Comparison of ENCODE assay signal across 9 mouse cellular contexts in genomic region chr4:32357996-32358600, GRCm38 (mm10).
DNase-seq lines count a peak whose midpoint lies in the region; ATAC-seq and TF ChIP-seq lines count a peak whose summit lies in the region.
"Had no signal": no experiment of that assay in that cellular context is flagged by ENCODE, and none has a peak within 500 bp of the region (broad histone marks: within the 10 kb centered on the region; RNA-seq: fewer than 3 reads in every experiment).

No protein-coding gene starts in this region.

- H3K4me1 ChIP-seq in neural tube, embryonic 11.5 days (ENCODE audit: control insufficient read depth, insufficient read depth, low read length): peaks cover 27% of the 10 kb centered on the region
- H3K4me1 ChIP-seq in limb, embryonic 14.5 days (ENCODE audit: control insufficient read depth, insufficient read depth, low read length): peaks cover 38% of the 10 kb centered on the region
- peaks cover 3% of the 10 kb centered on the region; the same call in 1 of the 2 replicates for H3K4me1 ChIP-seq in stomach, embryonic 16.5 days (ENCODE audit: control insufficient read depth, insufficient read depth, low read length)

- WGBS in neural tube, embryonic 11.5 days: 64% methylated on average over 12 of the region's 12 CpGs
- WGBS in limb, embryonic 14.5 days: 61% methylated on average over 12 of the region's 12 CpGs
- WGBS in stomach, embryonic 16.5 days: 64% methylated on average over 12 of the region's 12 CpGs

- no peaks in the 10 kb centered on the region for H3K9me3 ChIP-seq in neural tube, embryonic 11.5 days (ENCODE audit: control insufficient read depth, low read length)
- H3K9me3 ChIP-seq in limb, embryonic 14.5 days (ENCODE audit: control insufficient read depth, low read length): no peaks in the 10 kb centered on the region
- H3K9me3 ChIP-seq in stomach, embryonic 16.5 days (replicated peaks; ENCODE audit: control insufficient read depth, low read length): no peaks in the 10 kb centered on the region

- H3K36me3 ChIP-seq in neural tube, embryonic 11.5 days (ENCODE audit: control insufficient read depth, insufficient read depth, low read length): no peaks in the 10 kb centered on the region
- no peaks in the 10 kb centered on the region for H3K36me3 ChIP-seq in limb, embryonic 14.5 days (ENCODE audit: control insufficient read depth, insufficient read depth, low read length)
- H3K36me3 ChIP-seq in stomach, embryonic 16.5 days (ENCODE audit: control insufficient read depth, insufficient read depth, low read length): no peaks in the 10 kb centered on the region

- peak overlapping the region; percentile 82 for H3K27ac ChIP-seq in neural tube, embryonic 11.5 days (ENCODE audit: low read depth, low read length)
- 0 out of 2 replicates have a peak overlapping the region, but pooled peaks have one; percentile 30 for H3K27ac ChIP-seq in limb, embryonic 14.5 days (replicated peaks; ENCODE audit: low read depth, low read length)
- H3K27ac ChIP-seq in stomach, embryonic 16.5 days (ENCODE audit: low read length): peak overlapping the region; percentile 16

- H3K27me3 ChIP-seq in neural tube, embryonic 11.5 days (ENCODE audit: control insufficient read depth, insufficient read depth, low read length): no peaks in the 10 kb centered on the region
- H3K27me3 ChIP-seq in limb, embryonic 14.5 days (ENCODE audit: control insufficient read depth, insufficient read depth, low read length): no peaks in the 10 kb centered on the region
- H3K27me3 ChIP-seq in stomach, embryonic 16.5 days (ENCODE audit: control insufficient read depth, insufficient read depth, low read length): no peaks in the 10 kb centered on the region

- no peak for TF ChIP-seq POLR2A in limb, embryonic 14.5 days (IDR thresholded peaks at IDR 0.05; ENCODE audit: borderline replicate concordance, extremely low read depth, insufficient read depth, insufficient read length)

- H3K4me2 ChIP-seq in neural tube, embryonic 11.5 days (ENCODE audit: low read depth): no peak overlapping the region
- H3K4me2 ChIP-seq in limb, embryonic 14.5 days (replicated peaks; ENCODE audit: low read depth, low read length, severe bottlenecking): no peak overlapping the region
- H3K4me2 ChIP-seq in stomach, embryonic 16.5 days (ENCODE audit: low read depth, low read length): no peak overlapping the region

- no peak overlapping the region; the same call in 1 of the 2 replicates for H3K9ac ChIP-seq in neural tube, embryonic 11.5 days (ENCODE audit: low read length)
- H3K9ac ChIP-seq in limb, embryonic 14.5 days (ENCODE audit: low read depth, low read length, severe bottlenecking): no peak overlapping the region
- no peak overlapping the region for H3K9ac ChIP-seq in stomach, embryonic 16.5 days (ENCODE audit: low read length)

- ATAC-seq in frontal cortex, adult (ENCODE audit: low TSS enrichment): peak; percentile 36; the same call in 1 of the 2 replicates
- ATAC-seq in neural tube, embryonic 11.5 days (ENCODE audit: insufficient read depth, low FRiP score, low TSS enrichment): peak; percentile 65
- ATAC-seq in limb, embryonic 14.5 days (ENCODE audit: low FRiP score, low read depth): no peak; the same call in 1 of the 2 replicates
- ATAC-seq in stomach, embryonic 16.5 days (ENCODE audit: insufficient read depth, low FRiP score): no peak

- no peak for DNase-seq in frontal cortex, postnatal 36 days (ENCODE audit: low spot score in 2 of 2)
- DNase-seq in neural tube, embryonic 11.5 days (ENCODE audit: low spot score): peak; percentile 45
- no peak for DNase-seq in neural tube, embryonic 10.5 days (ENCODE audit: extremely low spot score, low spot score)
- DNase-seq in limb, embryonic 14.5 days (ENCODE audit: low spot score): no peak
- no peak for DNase-seq in adrenal gland, postnatal 10 days
- no peak for DNase-seq in adrenal gland, adult 2 months
- DNase-seq: cerebellum, adult 11-12 months had no signal

- no peak overlapping the region for H3K4me3 ChIP-seq in neural tube, embryonic 11.5 days (ENCODE audit: low read depth, low read length)
- H3K4me3 ChIP-seq in limb, embryonic 14.5 days (replicated peaks; ENCODE audit: low read length): no peak overlapping the region
- H3K4me3 ChIP-seq in stomach, embryonic 16.5 days (replicated peaks; ENCODE audit: low read length): no peak overlapping the region

Comparison
In these comparisons a context has a peak if more than half of its experiments do, and no peak if none do; other contexts are left out.
1. ATAC-seq: peak in frontal cortex, adult (single experiment) and neural tube, embryonic 11.5 days (single experiment); none in limb, embryonic 14.5 days (single experiment) and stomach, embryonic 16.5 days (single experiment).
2. H3K27ac ChIP-seq: peak in every context shown above with its lines; median percentile 82 in neural tube, embryonic 11.5 days; 30 in limb, embryonic 14.5 days; 16 in stomach, embryonic 16.5 days.